Mouse (Mus musculus) small intestine, adult 10 weeks (tissue): ENCODE measurements around the gene Olfr1331. TPM values are rescaled to one million over a fixed set of nuclear protein-coding genes. Genes with fewer than 3 reads are reported as not detected.

Experiments used
- polyA plus RNA-seq: library from polyadenylated mRNA; stranded (reverse); fragments of 350-450 nt; fragmentation: Illumina TruSeq; extraction: RNeasy Lipid Tissue Mini Kit (QIAGEN cat#74804); gene quantifications from one replicate; pipeline ENCODE4 v1.2.3, GENCODE M21; 2014; ENCODE audit warnings: low replicate concordance

Olfr1331 gene
- not detected for polyA plus RNA-seq

DNA sequence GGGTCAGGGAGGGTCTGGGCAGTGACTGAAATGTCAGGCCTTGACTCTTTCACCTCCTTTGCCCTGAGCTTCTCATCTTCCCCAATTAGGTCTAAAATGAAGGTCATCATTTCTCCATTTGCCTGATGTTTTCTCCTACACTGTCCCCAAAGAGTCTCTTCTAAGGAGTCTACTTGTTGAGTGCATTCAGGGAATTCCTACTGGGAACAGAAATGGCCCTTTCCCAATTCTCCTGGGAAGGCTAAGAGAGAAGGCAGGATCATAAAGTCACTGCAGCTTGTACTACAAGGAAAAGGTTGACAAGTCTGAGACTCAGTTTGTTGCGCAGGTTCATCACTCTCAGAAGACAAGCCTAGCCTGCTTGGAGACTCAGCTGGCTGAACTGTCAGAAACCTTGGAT is at the start of gene Olfr1331:
Olfr1331 (plus strand) TSS at position 301 of the 400 bp plus-strand sequence.

DNA sequence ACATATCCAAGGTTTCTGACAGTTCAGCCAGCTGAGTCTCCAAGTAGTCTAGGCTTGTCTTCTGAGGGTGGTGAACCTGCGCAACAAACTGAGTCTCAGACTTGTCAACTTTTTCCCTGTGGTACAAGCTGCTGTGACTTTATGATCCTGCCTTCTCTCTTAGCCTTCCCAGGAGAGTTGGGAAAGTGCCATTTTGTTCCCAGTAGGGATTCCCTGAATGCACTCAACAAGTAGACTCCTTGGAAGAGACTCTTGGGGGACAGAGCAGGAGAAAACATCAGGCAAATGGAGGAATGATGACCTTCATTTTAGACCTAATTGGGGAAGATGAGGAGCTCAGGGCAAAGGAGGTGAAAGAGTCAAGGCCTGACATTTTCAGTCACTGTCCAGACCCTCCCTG is 28.3 kb upstream of the Olfr1331 start, which contains the start of gene Olfr1333:
Olfr1333 (minus strand) TSS at position 101 of the 400 bp plus-strand sequence.

DNA sequence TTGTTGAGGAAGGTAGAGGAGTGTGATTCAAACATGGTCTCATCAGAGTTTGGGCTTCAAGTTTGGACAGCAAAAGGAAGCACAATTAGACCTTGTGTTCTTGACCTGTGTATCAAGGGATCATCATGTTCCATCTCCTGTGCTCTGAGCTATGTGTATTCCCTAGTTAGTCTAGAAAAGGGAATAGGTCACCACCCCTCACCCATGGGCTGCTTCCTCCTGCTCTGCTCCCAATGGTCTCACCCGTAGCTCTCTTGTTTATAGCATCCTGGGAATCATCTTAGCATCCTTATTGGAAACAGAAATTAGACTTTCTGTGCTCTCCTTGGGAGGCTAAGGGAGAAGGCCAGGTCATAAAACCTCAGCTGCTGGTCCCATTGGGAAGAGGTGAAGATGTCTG is 23.8 kb downstream of the Olfr1331 start, which contains the start of gene Olfr1330:
Olfr1330 (plus strand) TSS at position 301 of the 400 bp plus-strand sequence.

DNA sequence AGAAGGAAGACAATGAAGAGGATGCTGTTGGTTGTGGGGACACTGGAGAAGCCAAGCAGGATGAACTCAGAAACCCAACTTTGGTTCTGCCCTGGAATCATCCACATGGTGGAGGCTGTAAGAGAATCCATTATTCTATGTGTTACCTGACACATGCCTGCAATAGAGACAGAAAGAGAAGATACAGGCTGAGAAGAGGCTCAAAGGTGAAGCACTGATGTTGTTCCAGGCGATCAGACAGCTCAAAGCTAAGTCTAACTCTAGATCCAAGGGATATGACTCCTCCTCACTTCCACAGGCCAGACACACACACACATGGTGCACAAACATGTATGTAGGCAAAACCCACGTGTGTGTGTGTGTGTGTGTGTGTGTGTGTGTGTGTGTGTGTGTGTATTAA is 52.9 kb downstream of the Olfr1331 start, which contains the start of gene Olfr1329:
Olfr1329 (minus strand) TSS at position 101 of the 400 bp plus-strand sequence.

Other genes starting within 250 kb of the Olfr1331 start
- not detected for gene Cfap57, start 243.9 kb upstream of the Olfr1331 start, polyA plus RNA-seq
- gene Ebna1bp2, start 243.8 kb upstream of the Olfr1331 start, polyA plus RNA-seq = 9.5 TPM
- not detected for gene Olfr62, start 205.7 kb upstream of the Olfr1331 start, polyA plus RNA-seq
- gene Olfr1342, start 171.9 kb upstream of the Olfr1331 start, polyA plus RNA-seq = not detected
- gene Olfr1341, start 161.1 kb upstream of the Olfr1331 start, polyA plus RNA-seq = not detected
- not detected for gene Olfr1340, start 144.5 kb upstream of the Olfr1331 start, polyA plus RNA-seq
- gene Olfr1339, start 132.5 kb upstream of the Olfr1331 start, polyA plus RNA-seq = not detected
- not detected for gene Olfr1338, start 105.9 kb upstream of the Olfr1331 start, polyA plus RNA-seq
- gene Olfr1337, start 82.1 kb upstream of the Olfr1331 start, polyA plus RNA-seq = not detected
- gene Olfr1335, start 54.7 kb upstream of the Olfr1331 start, polyA plus RNA-seq = not detected
- not detected for gene Olfr1333, start 28.4 kb upstream of the Olfr1331 start, polyA plus RNA-seq
- gene Olfr1330, start 23.9 kb downstream of the Olfr1331 start, polyA plus RNA-seq = not detected
- not detected for gene Olfr1329, start 52.8 kb downstream of the Olfr1331 start, polyA plus RNA-seq
- not detected for gene Olfr1328, start 74.0 kb downstream of the Olfr1331 start, polyA plus RNA-seq
- gene Lao1, start 96.9 kb downstream of the Olfr1331 start, polyA plus RNA-seq = not detected
- 1.3 TPM for gene Slc2a1, start 244.1 kb downstream of the Olfr1331 start, polyA plus RNA-seq